Mouse (Mus musculus) CH12F3 (cell line): ENCODE data around the gene Atp5e.

ENCODE experiments used
- in situ Hi-C: fragments of 300-500 bp; cut with MboI; formaldehyde crosslinking; loops from 2 replicates; pipeline ENCODE4 v1.14.3; 2020; ENCODE audit warnings: low sequenced_read_pairs

Atp5e gene

GRCm38 (mm10) chr2:174448405-174448804 is 15.5 kb downstream of the Atp5e start:
- in situ Hi-C loops, result no loop called here

GRCm38 (mm10) chr2:174446905-174447304 is 17.0 kb downstream of the Atp5e start:
- in situ Hi-C loops, result no loop called here

GRCm38 (mm10) chr2:174446492-174446891 is 17.4 kb downstream of the Atp5e start:
- in situ Hi-C loops, result no loop called here

GRCm38 (mm10) chr2:174445018-174445417 is 18.9 kb downstream of the Atp5e start:
- in situ Hi-C loops, result no loop called here

- in situ Hi-C loops, result no loop called here
These were observed 19.5 kb downstream of the Atp5e start for GRCm38 (mm10) chr2:174444359-174444758.

- in situ Hi-C loops, result no loop called here
These were observed 20.9 kb downstream of the Atp5e start for GRCm38 (mm10) chr2:174443046-174443445.

GRCm38 (mm10) chr2:174442460-174442859 is 21.4 kb downstream of the Atp5e start:
- in situ Hi-C loops, result no loop called here

GRCm38 (mm10) chr2:174441898-174442297 is 22.0 kb downstream of the Atp5e start:
- in situ Hi-C loops, result no loop called here

- in situ Hi-C loops, result no loop called here
These were observed 23.9 kb downstream of the Atp5e start for GRCm38 (mm10) chr2:174439961-174440360.

GRCm38 (mm10) chr2:174439450-174439838 is 24.5 kb downstream of the Atp5e start:
- in situ Hi-C loops, result no loop called here

- in situ Hi-C loops, result no loop called here
These were observed 25.0 kb downstream of the Atp5e start, which contains the start of gene Ctsz for GRCm38 (mm10) chr2:174438737-174439449. TSS of gene Ctsz (minus strand) at chr2:174439039.

- in situ Hi-C loops, result no loop called here
These were observed 25.7 kb downstream of the Atp5e start for GRCm38 (mm10) chr2:174438181-174438580.

GRCm38 (mm10) chr2:174437697-174437982 is 26.3 kb downstream of the Atp5e start:
- in situ Hi-C loops, result no loop called here

GRCm38 (mm10) chr2:174436916-174437696 is 26.8 kb downstream of the Atp5e start:
- in situ Hi-C loops, result no loop called here

- in situ Hi-C loops, result no loop called here
These were observed 27.7 kb downstream of the Atp5e start for GRCm38 (mm10) chr2:174436076-174436701.

GRCm38 (mm10) chr2:174434943-174435342 is 29.0 kb downstream of the Atp5e start:
- in situ Hi-C loops, result no loop called here

GRCm38 (mm10) chr2:174428996-174429591 is 34.8 kb downstream of the Atp5e start:
- in situ Hi-C loops, result no loop called here

- in situ Hi-C loops, result no loop called here
These were observed 35.6 kb downstream of the Atp5e start for GRCm38 (mm10) chr2:174428076-174428835.

GRCm38 (mm10) chr2:174426856-174427255 is 37.0 kb downstream of the Atp5e start:
- in situ Hi-C loops, result no loop called here

- in situ Hi-C loops, result no loop called here
These were observed 39.4 kb downstream of the Atp5e start for GRCm38 (mm10) chr2:174424301-174425085.
